Comparison of ENCODE assay signal across 8 mouse cellular contexts in genomic region chr11:116586801-116587631, GRCm38 (mm10). TPM values are rescaled to one million over a fixed set of nuclear protein-coding genes. Genes with fewer than 3 reads are reported as not detected.
DNase-seq lines count a peak whose midpoint lies in the region; ATAC-seq and TF ChIP-seq lines count a peak whose summit lies in the region.

No protein-coding gene starts in this region.

- TF ChIP-seq POLR2A in heart, adult 2 months (IDR thresholded peaks at IDR 0.05; ENCODE audit: insufficient read depth, low read depth, low read length) = no peak
- TF ChIP-seq POLR2A in spleen, adult 2 months (IDR thresholded peaks at IDR 0.05; ENCODE audit: low read depth, low read length) = no peak

- no peaks in the 10 kb centered on the region for H3K79me2 ChIP-seq in heart, adult 2 months (replicated peaks; ENCODE audit: control insufficient read depth, insufficient read depth, low read length)

- no peaks in the 10 kb centered on the region for H3K36me3 ChIP-seq in heart, adult 2 months (ENCODE audit: control insufficient read depth, insufficient read depth, low read length)
- H3K36me3 ChIP-seq in limb, embryonic 11.5 days (ENCODE audit: control insufficient read depth, insufficient read depth, low read length) = no peaks in the 10 kb centered on the region
- no peaks in the 10 kb centered on the region for H3K36me3 ChIP-seq in midbrain, embryonic 12.5 days
- H3K36me3 ChIP-seq in spleen, adult 2 months (ENCODE audit: control insufficient read depth, insufficient read depth, low read length) = no peaks in the 10 kb centered on the region

- no peaks in the 10 kb centered on the region for H3K9me3 ChIP-seq in limb, embryonic 11.5 days (ENCODE audit: control insufficient read depth, low read length)
- H3K9me3 ChIP-seq in midbrain, embryonic 12.5 days = no peaks in the 10 kb centered on the region

- DNase-seq in 3134 (ENCODE audit: extremely low read depth, insufficient read length, low spot score) = peak; percentile 50
- peak; percentile 75 for DNase-seq in adrenal gland, adult 2 months
- DNase-seq in embryo, embryonic 11 days = peak; percentile 79
- DNase-seq in heart, adult 2 months = peak; percentile 71 to 85
- peak; percentile 54 for DNase-seq in kidney, adult 11 months
- peak; percentile 83 for DNase-seq in limb, embryonic 11.5 days (ENCODE audit: low spot score)
- DNase-seq in spleen, adult 2 months (ENCODE audit: low read depth in 1 of 2, low spot score in 2 of 2) = peak; percentile 41 to 70

- TF ChIP-seq EP300 in heart, adult 2 months (IDR thresholded peaks at IDR 0.05; ENCODE audit: insufficient read depth, low read depth, low read length) = no peak

- no peak overlapping the region for H3K27ac ChIP-seq in heart, adult 2 months
- no peak overlapping the region for H3K27ac ChIP-seq in limb, embryonic 11.5 days (replicated peaks; ENCODE audit: low read depth, low read length)
- no peak overlapping the region for H3K27ac ChIP-seq in midbrain, embryonic 12.5 days (replicated peaks)
- H3K27ac ChIP-seq in spleen, adult 2 months (ENCODE audit: insufficient read depth, low read length) = no peak overlapping the region

- peaks cover 1% of the 10 kb centered on the region; the same call in 1 of the 2 replicates for H3K4me1 ChIP-seq in heart, adult 2 months (ENCODE audit: control insufficient read depth, insufficient read depth, low read length)
- H3K4me1 ChIP-seq in limb, embryonic 11.5 days (ENCODE audit: control insufficient read depth, insufficient read depth, low read length) = no peaks in the 10 kb centered on the region
- peaks cover 9% of the 10 kb centered on the region; the same call in 1 of the 2 replicates for H3K4me1 ChIP-seq in midbrain, embryonic 12.5 days
- H3K4me1 ChIP-seq in spleen, adult 2 months (ENCODE audit: control insufficient read depth, insufficient read depth, insufficient read length) = peaks cover 2% of the 10 kb centered on the region; the same call in 1 of the 2 replicates

- H3K27me3 ChIP-seq in heart, adult 2 months (ENCODE audit: control insufficient read depth, insufficient read depth, low read length) = no peaks in the 10 kb centered on the region
- H3K27me3 ChIP-seq in limb, embryonic 11.5 days (ENCODE audit: control insufficient read depth, insufficient read depth, low read length) = no peaks in the 10 kb centered on the region
- peaks cover 20% of the 10 kb centered on the region for H3K27me3 ChIP-seq in midbrain, embryonic 12.5 days
- no peaks in the 10 kb centered on the region for H3K27me3 ChIP-seq in spleen, adult 2 months (ENCODE audit: control insufficient read depth, insufficient read depth, low read length)

- intact Hi-C loops in heart, adult 2 months (cut with DNase I) = loop anchor here (1.0 to 2.0 kb wide), 2 partner anchors 32 to 42 kb away; no protein-coding TSS in a partner anchor

- peak overlapping the region; percentile 24; the same call in 1 of the 2 replicates for H3K4me2 ChIP-seq in limb, embryonic 11.5 days (ENCODE audit: low read depth, severe bottlenecking)
- peak overlapping the region; percentile 38 for H3K4me2 ChIP-seq in midbrain, embryonic 12.5 days (replicated peaks)

- TF ChIP-seq CTCF in heart, adult 2 months (IDR thresholded peaks at IDR 0.05) = no peak
- TF ChIP-seq CTCF in spleen, adult 2 months (IDR thresholded peaks at IDR 0.05; ENCODE audit: extremely low read depth, insufficient read depth, insufficient read length, insufficient replicate concordance) = peak; percentile 99

- ATAC-seq in limb, embryonic 11.5 days (ENCODE audit: insufficient number of reproducible peaks, low FRiP score, low TSS enrichment, low read depth) = peak; percentile 67
- ATAC-seq in midbrain, embryonic 12.5 days (ENCODE audit: low FRiP score, low read depth) = peak; percentile 69

- 31% methylated on average over 23 of the region's 23 CpGs for WGBS in heart, adult 2 months
- WGBS in limb, embryonic 11.5 days = 21% methylated on average over 23 of the region's 23 CpGs
- WGBS in midbrain, embryonic 12.5 days = 22% methylated on average over 23 of the region's 23 CpGs
- 37% methylated on average over 23 of the region's 23 CpGs for WGBS in spleen, adult 2 months

- no peak overlapping the region for H3K4me3 ChIP-seq in heart, adult 2 months
- no peak overlapping the region for H3K4me3 ChIP-seq in limb, embryonic 11.5 days (ENCODE audit: low read depth, low read length)
- H3K4me3 ChIP-seq in midbrain, embryonic 12.5 days = no peak overlapping the region
- no peak overlapping the region for H3K4me3 ChIP-seq in spleen, adult 2 months (ENCODE audit: extremely low read depth, insufficient read depth, insufficient read length)

- H3K9ac ChIP-seq in heart, adult 2 months (ENCODE audit: low read depth, low read length) = no peak overlapping the region
- H3K9ac ChIP-seq in limb, embryonic 11.5 days (ENCODE audit: low read length) = no peak overlapping the region
- 0 out of 2 replicates have a peak overlapping the region, but pooled peaks have one; percentile 28 for H3K9ac ChIP-seq in midbrain, embryonic 12.5 days (replicated peaks)

RNA-seq across cellular contexts. Expression of gene Aanat, which starts 0.8 kb away (rescaled TPM):
- not detected for total RNA-seq in adrenal gland, adult 2 months (2021)
- 0.40 TPM in 1 of 2 replicates, not detected in the other for polyA plus RNA-seq in adrenal gland, adult 2 months (2012; rRNA removed)
- total RNA-seq in heart, adult 2 months (2021) = not detected
- polyA plus RNA-seq in heart, adult 2 months (2012; rRNA removed) = not detected in 2 replicates
- 0.28 TPM in 1 of 2 replicates, not detected in the other for polyA plus RNA-seq in limb, embryonic 11.5 days (2014; fragmentation: Nextera tagmentation; extraction: Ambion mirVana)
- 0.18 and 0.41 TPM in 2 replicates for polyA plus RNA-seq in midbrain, embryonic 12.5 days (2016; fragmentation: Nextera tagmentation; extraction: Ambion mirVana)
- not detected in 2 replicates for polyA plus RNA-seq in spleen, adult 2 months (2012; rRNA removed)

RNA-seq across cellular contexts. Expression of gene Ube2o, which starts 5.8 kb away (rescaled TPM):
- 10 to 100 TPM; 24.9 to 26.7 TPM for total RNA-seq in adrenal gland, adult 2 months (2021)
- 21.8 and 24.6 TPM in 2 replicates for polyA plus RNA-seq in adrenal gland, adult 2 months (2012; rRNA removed)
- total RNA-seq in heart, adult 2 months (2021) = 10 to 100 TPM; 24.8 to 36.3 TPM
- 22.6 and 26.4 TPM in 2 replicates for polyA plus RNA-seq in heart, adult 2 months (2012; rRNA removed)
- polyA plus RNA-seq in limb, embryonic 11.5 days (2014; fragmentation: Nextera tagmentation; extraction: Ambion mirVana) = 19.4 and 24.1 TPM in 2 replicates
- 17.9 and 19.0 TPM in 2 replicates for polyA plus RNA-seq in midbrain, embryonic 12.5 days (2016; fragmentation: Nextera tagmentation; extraction: Ambion mirVana)
- polyA plus RNA-seq in spleen, adult 2 months (2012; rRNA removed) = 42.3 and 77.3 TPM in 2 replicates

RNA-seq across cellular contexts. Expression of gene Rhbdf2, which starts 39.8 kb away (rescaled TPM):
- 10 to 100 TPM in 1 of 2 experiments, 1 to 10 TPM in 1; 8.2 to 22.7 TPM for total RNA-seq in adrenal gland, adult 2 months (2021)
- polyA plus RNA-seq in adrenal gland, adult 2 months (2012; rRNA removed) = 41.1 and 56.8 TPM in 2 replicates
- total RNA-seq in heart, adult 2 months (2021) = 10 to 100 TPM; 10.8 to 11.2 TPM
- 19.2 and 22.3 TPM in 2 replicates for polyA plus RNA-seq in heart, adult 2 months (2012; rRNA removed)
- 3.1 and 3.9 TPM in 2 replicates for polyA plus RNA-seq in limb, embryonic 11.5 days (2014; fragmentation: Nextera tagmentation; extraction: Ambion mirVana)
- 1.1 and 1.8 TPM in 2 replicates for polyA plus RNA-seq in midbrain, embryonic 12.5 days (2016; fragmentation: Nextera tagmentation; extraction: Ambion mirVana)
- 84.5 and 91.2 TPM in 2 replicates for polyA plus RNA-seq in spleen, adult 2 months (2012; rRNA removed)

RNA-seq across cellular contexts. Expression of gene Sphk1, which starts 56.3 kb away (rescaled TPM):
- 1 to 10 TPM; 2.4 to 2.6 TPM for total RNA-seq in adrenal gland, adult 2 months (2021)
- 3.7 and 4.1 TPM in 2 replicates for polyA plus RNA-seq in adrenal gland, adult 2 months (2012; rRNA removed)
- 1 to 10 TPM in 1 of 2 experiments, under 1 TPM in 1; 0.98 to 1.1 TPM for total RNA-seq in heart, adult 2 months (2021)
- 3.2 and 3.3 TPM in 2 replicates for polyA plus RNA-seq in heart, adult 2 months (2012; rRNA removed)
- 1.3 and 1.9 TPM in 2 replicates for polyA plus RNA-seq in limb, embryonic 11.5 days (2014; fragmentation: Nextera tagmentation; extraction: Ambion mirVana)
- polyA plus RNA-seq in midbrain, embryonic 12.5 days (2016; fragmentation: Nextera tagmentation; extraction: Ambion mirVana) = 4.6 and 7.1 TPM in 2 replicates
- 15.5 and 21.4 TPM in 2 replicates for polyA plus RNA-seq in spleen, adult 2 months (2012; rRNA removed)
